Mouse (Mus musculus) 3T3-L1 (cell line): Measurements from ENCODE around the gene Mblac2.
A peak's percentile ranks its signal among the peaks of the same experiment; 100 is the strongest.
"Not testable (repeated sequence)": the region's sequence is repeated elsewhere in the genome, so short reads cannot be mapped to it uniquely, and the experiment has no call there.

ENCODE experiments used
- DNase-seq: peaks from one replicate; pipeline ENCODE4 v3.0.0-alpha.2; 2015; ENCODE audit warnings: low read depth, low spot score

Gene Mblac2

DNA sequence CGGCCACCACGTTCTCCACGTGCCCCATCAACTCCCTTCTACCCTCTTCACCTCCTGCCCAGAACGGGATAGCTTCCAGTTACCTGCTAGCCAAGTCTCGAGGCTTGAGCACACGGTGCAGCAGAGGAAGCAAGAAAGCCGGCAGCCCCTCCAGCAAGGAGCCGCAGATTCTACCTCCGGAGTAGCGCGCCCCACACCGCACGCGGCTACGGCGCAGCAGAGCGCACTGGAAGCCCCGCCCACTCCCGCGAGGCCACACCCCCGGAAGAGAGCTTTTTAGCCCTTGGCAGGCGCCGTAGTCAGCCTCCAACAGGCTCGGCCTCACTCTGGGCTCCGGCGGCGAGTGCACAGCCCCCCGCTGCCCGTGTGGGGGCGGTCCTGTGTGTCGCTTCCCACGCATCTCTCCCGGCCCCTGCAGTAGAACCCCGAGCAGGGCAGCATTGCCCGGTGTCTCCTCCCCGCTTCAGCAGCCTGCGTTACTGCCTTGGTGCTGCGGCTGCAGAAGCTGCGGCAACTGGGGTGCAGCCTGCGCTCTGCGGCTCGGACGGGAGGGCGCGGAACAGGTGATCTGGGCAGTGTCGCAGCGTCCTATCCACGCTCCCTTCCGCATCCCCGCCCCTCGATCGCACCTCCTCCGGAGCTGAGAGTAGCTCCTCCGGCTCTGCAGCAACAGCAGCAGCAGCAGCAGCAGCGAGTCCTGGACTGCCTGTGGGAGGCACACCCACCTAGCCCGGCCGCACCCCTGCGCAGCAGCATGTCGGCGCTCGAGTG is at the start of gene Mblac2, which contains the start of gene Polr3g:
Mblac2 (plus strand) TSS at position 567 of the 771 bp plus-strand sequence.
Polr3g (minus strand) TSS at position 239 of the 771 bp plus-strand sequence.
- DNase-seq, result peak; percentile 91

DNA sequence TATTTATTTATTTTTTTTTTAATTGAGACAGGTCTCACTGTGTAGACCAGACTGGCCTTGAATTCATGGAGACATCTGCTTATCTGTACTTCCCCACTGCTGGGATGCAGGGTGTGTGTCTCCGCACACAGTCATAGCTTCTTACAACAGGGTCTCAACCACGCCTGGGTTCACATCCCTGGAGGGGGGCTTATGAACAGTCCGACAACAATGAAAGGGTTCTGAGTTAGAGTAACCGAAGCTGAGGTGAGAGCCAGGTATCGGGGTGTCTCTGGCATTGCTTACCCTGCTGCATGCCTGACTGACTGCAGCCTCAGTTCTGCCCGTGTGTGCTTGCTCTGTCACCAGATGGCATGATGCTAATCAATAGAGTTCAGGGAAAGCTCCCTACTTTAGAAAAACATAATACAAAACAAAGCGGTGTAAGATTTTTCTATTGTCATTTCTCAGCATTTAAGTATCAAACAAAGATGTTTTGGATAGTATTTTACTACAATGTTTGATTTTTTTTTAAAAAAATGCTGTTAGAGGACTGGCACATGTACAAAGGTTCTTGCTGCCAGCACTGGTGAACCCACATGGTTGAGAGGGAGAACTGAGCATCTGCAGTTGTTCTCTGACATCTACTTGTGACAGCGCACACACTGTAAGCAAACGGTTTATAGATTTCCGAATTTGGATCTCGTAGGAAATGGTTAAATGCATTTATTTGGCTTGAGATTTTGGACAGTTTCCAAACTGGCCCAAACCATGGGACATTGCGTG is 47.4 kb upstream of the Mblac2 start:
- no peak for DNase-seq

DNA sequence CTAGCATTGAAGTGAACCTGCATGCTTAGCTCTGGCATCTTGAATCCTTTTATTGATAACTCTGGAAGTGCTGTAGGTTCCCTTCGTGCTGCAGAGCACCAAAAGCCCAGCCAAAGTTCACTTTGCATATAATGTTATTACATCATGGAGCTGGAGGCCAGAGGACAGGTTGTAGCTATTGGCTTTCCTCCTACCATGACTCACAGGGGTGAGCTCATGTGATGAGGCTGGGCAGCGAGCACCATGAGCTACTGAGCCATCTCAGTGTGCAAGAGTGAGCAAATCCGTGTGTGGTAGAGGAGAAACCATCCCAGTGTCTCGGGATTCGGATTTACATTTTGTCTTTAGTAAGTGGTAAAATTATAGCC is 46.8 kb upstream of the Mblac2 start:
- DNase-seq, result peak; percentile 74

DNA sequence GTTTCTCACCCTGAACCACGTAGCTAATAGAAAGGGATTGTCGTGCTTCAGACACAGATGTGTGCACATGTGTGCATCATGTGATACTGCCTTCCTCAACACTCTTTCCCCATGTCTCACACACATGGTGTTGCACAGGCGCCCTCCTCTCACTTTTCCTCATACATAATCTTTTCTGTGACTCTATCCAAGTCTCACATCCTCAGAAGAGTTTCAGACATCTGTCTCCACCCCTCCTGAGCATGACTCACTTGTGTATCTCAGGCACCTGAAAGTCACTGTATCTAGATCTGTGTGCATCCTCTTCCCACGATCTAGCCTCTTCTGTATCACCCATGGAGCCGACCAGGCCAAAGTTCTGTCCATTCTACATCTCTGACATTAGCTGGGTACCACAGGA is 43.4 kb upstream of the Mblac2 start:
- DNase-seq, result no peak

DNA sequence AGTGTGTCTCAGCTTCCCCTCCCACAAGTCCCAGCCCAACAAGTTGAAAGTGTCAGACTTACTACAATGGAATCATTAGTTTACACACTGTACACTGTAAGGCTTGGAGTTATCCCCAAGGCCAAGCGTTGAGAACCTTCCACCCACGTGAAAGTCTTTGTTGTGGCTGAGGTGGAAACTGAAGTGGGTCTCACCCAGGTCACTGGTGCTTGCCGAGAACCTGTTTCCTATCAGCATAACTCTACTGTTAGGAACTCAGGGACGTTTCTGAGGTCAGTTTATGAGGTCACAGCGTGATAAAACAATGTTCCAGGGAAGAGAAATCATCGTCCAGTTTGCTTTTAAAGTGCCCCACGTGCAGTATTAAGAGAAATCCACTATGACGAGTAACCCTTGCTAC is 35.8 kb upstream of the Mblac2 start:
- DNase-seq, result no peak

DNA sequence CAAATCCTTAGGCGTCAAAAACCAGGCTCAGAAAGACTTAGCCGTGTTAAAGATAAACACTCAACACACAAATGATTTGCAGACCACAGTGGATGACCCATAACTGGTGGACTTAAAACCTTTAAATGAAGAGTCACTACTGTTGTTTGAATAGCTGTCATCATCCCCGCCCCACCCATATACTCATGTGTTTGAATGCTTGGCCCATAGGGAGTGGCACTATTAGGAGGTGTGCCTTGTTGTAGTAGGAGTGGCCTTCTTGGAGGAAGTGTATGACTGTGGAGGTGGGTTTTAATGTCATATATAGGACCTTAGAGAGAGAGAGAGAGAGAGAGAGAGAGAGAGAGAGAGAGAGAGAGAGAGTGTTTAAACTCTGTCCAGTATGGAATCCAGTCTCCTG is 28.0 kb upstream of the Mblac2 start:
- peak; percentile 21 for DNase-seq

DNA sequence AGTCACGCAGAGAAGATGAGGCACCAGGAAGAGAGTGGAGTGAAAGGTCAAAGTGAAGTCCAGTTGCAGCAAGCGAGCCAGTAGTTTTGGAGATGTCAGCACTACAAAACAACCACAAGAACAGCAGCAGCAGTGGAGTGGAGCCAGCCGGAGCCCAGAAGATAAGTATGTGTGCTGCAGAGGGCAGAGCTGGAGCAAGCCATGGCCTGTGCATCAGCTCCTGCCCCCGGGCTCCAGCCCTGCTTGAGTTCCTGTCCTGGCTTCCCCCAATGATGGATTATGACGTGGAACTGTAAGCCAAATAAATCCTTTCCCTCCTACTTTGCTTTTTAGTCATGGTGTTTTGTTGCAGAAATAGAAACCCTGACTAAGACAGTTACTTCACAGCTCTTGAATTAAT is 26.9 kb upstream of the Mblac2 start:
- DNase-seq, result peak; percentile 86

DNA sequence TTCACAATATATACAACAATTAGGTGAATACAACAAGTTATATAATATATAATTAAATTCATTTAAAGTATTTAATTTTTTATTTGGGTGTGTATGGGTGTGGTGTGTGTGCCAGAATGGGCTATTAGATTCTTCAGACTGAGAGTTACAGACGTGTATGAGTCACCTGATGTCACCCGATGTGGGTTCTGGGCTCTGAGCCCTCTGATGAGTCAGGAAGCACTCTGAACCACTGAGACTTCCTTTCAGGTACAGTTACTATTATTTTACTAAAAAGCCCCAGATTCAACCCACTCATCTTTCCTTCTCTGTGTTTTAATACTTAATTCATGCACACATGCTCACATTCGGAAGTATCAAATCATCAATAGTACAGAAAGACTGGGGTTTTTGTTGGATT is 26.3 kb upstream of the Mblac2 start:
- peak; percentile 91 for DNase-seq

DNA sequence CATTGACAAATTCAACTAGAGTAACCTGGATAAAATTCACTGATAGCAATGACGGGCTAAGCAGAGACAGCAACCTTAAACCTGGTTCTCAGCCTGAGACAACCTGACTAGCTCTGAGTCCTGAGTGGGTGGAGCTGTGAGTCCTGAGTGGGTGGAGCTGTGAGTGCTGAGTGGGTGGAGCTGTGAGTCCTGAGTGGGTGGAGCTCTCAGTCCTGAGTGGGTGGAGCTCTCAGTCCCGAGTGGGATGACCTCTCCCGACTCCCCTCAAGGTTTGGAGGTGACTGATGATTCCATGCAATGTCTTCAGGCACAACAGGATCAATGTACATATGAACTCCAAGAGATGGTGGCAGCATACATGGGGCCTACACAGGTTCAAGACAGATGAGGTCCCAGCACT is 21.6 kb upstream of the Mblac2 start:
- DNase-seq, result no peak

DNA sequence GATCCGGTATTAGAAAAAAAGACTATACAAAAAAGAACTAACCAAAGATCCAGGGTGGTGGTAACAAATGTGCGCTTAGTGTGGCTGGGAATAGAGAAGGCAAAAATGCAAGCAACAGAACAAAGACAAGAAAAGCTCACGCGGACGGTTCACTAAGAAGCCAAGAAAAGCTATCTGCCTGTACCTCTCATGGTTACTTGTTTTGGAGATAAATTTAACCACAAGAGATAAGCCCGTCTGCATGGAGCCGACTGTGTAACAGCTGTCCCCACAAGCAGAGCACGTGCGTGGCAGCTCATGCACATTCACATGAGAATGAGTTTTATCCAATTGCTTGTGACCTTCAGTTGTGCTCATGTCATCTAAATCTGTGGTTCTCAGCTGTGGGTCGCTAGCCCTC is 20.7 kb upstream of the Mblac2 start:
- no peak for DNase-seq

DNA sequence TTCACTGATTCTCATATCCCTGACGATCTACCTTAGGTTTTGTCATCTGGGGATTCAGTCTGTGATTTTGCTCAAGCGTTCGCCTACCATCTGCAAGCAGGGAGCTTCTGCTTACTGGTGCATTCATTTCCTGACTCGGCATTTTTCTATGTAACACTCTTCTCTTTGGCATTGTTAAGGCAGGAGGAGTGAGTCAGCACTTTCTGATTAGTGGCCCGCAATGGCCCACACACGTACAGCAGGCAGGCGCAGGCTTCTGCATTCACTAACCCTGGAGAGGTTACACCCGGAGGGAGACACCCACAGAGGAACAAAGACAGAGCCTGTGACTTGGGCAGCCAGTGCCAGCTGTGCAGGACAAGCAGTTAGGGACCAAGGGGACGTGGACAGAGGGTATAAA is 19.5 kb upstream of the Mblac2 start:
- DNase-seq, result peak; percentile 22

DNA sequence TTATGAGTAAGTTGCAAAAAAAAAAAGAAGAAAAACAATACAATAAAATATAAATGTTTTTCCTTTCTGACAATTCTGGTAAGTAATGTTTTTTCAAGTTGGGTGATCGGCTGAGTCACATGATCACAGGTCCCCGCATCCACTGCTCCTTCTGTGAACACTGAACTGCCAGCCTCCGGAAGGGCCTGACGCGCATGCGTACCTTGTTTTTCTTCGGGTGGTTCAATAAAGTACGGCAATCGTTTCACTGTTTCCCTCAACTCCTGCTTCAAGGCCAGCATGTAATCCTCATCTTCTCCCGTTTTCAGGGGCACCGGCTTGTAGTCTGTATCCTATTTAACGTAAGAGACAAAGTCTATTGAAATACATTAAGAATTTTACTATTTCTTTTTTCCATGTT is 16.7 kb upstream of the Mblac2 start:
- DNase-seq, result no peak

DNA sequence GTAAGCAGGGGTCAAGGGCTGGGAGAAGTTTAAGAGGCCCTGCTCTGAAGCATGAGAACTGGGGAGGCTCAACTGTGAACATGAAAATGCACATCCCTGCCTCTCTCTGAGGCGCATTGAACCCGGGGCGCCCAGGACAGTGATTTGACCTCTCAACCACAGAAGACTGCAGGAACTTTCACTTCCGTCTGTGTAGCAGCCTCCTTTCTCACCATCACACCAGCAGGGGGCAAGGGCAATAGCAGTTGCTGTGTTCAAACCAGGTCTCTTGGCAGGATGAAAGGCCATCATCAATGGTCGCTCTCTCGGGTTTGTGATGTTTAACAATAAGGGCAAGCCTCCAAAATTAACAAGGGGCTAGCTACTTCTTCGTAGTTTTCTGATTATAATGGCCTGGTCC is 8.0 kb upstream of the Mblac2 start:
- no peak for DNase-seq

DNA sequence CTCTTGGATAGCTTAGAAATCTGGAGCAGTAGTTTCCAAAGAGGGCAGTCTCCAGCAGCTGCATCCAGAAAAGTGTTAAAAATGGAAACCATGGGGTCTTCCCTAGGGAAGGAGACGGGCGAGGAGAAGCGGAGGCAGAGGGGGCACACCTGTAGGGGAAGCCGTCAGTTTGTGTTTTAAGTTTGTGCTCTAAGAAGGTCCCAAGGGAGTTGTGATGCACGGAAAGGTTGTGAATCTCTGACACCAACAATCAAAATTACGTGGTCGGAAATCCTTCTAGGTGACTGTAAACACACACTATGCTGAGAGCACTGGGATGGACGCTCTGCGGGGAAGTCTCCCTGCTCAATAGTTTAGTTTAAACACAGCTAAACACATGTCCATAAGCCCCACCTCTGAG is 7.5 kb upstream of the Mblac2 start:
- DNase-seq, result no peak

DNA sequence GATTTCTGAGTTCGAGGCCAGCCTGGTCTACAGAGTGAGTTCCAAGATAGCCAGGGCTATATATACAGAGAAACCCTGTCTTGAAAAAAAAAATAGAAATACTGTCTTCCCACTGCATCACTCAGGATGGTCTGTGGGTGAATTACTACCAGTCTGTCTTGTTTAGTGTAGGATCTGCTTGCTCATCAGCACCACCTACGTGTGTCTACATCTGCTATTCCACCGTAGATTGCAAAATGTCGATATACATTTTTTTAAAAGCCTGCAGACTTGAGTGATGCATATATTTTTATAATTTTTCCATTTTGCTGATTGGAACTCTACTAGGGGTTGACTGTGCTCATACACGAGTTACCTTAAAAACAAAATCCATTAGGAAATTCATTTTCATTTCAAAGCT is 4.8 kb upstream of the Mblac2 start:
- no peak for DNase-seq

DNA sequence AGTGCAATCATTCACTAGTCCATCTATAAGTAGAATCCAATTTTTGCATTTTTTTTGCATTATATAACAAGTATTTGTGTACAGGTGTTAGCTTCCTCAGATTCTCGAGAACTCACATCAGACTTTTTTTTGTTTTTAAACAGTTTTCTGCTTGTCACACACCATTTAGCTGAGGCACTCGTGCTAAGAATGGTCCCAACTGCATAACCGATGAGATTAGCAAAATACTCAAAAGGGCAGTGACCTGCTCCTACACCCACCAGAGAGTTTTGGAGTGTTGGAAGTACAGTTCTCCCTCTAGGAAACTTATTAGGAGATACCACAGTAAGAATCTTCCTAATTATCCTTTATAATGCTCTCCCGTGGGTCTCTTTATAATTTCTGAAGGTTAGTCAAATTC is 1.3 kb upstream of the Mblac2 start:
- no peak for DNase-seq

DNA sequence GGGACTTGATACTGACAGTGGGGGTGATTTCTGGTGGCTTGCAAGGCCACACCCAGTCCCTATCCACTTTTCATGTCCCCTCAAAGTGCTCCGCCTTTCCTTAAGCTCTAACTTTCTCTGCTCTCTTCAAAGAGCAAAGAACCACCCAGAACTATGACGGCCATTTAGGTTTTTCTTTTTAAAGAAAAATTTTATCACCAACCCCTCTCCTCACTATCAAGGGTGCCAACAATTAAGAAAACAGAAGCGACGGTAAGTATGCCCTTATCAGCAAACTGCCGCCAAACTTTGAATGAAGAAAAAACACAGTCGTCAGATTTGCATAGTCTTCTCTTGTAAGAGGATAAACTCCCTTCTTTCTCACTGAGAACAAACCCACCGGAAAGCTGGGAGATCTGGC is 875 bp upstream of the Mblac2 start:
- no peak for DNase-seq

DNA sequence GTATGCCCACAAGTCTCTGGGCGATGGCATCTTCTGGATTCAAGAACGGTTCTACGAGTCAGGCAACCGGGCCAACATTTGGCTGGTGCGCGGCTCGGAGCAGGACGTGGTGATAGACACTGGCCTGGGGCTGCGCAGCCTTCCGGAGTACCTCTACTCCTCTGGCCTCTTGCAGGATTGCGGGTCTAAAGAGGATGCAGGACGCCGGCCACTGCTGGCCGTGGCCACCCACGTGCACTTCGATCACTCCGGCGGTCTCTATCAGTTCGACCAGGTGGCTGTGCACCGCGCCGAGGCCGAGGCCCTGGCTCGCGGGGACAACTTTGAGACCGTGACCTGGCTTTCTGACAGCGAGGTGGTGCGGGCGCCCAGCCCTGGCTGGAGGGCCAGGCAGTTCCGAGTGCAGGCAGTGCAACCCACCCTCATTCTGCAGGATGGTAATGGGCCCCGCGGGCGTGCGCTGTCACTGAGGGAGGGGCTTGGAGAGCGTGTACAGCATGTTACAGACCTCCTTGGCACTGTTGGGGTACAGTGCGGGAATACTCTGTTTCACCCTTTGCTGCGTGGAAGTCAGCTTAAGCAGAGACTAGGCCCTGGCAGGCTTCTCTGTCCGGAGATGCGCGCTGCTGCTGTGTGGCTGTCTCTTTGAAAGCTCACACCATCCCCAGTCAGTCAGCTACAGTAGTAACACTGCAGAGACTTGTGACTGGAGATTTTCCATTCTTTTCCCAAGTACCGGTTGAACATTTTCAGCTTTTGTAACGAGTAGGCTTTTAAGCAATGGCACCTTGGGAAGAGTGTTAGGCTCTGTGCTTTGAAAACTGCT is 618 bp downstream of the Mblac2 start:
- peak; percentile 12 for DNase-seq

DNA sequence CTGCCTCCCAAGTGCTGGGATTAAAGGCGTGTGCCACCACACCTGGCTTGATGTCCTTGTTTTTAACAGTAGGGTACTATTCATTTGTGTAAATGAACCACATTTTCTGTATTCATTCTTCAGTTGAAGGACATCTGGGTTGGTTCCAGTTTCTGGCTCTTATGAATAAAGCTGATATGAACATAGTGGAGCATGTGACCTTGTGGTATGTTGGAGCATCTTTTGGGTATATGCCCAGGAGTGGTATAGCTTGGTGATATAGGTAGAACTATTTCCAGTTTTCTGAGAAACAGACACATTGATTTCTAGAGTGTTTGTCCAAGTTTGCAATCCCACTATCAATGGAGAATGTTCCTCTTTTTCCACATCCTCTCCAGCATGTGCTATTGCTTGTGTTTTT is 2.8 kb downstream of the Mblac2 start:
- no peak for DNase-seq

DNA sequence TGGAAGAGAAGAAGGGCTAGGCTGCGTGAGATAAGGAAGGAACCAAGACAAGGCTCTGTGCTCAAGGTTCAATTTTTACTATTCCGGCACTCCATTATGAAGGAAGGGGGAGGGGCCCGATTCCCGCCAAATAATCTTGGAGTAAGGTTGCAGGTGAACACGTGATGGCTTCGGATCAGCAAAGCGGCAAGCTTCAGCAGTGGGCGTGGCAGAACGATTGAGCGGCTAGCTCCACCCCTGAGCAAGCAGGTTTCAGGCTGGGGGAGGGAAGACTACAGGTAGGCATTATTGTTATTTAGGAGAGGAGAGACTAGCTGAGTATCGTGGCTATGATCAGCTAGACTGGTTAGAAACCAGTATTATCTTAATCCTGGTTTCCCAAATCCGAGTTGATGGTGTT is 17.0 kb downstream of the Mblac2 start:
- DNase-seq, result not testable (repeated sequence)

DNA sequence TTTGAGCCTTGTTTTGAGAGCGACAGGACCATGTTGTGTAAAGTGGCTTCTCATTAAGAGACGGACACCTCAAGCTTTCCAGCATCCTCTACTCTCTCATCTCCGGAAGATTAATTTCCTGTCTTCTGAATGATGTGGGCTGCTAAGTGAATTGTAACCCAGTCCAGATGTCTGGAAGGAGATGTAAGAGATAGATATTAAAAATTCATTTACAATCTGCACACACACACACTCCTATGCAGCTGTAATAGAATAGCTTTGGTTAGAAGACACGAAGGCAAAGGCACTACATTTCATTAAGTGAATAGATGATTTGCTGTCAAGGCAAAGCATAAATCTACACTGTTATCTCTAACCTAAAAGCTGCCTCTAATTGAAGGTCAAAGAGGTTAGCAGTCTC is 18.0 kb downstream of the Mblac2 start:
- no peak for DNase-seq

DNA sequence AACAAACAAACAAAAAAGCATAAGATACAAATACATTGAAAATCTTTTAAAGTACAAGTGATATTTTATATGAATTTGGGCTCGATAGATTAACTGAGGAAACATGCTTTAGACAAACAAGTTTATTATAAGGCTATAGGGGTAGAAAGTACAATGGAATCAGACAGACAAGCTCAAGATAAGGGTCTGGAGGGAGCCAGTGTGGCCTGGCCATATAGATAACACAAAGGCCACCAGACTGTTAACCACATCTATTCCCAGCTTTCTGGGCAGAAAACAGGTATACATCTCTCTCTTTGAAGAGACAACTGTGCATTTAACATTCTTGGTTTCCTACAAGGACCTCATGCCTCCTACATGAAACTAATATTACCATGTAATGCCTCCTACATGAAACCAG is 19.2 kb downstream of the Mblac2 start:
- no peak for DNase-seq
